Mouse (Mus musculus): ENCODE results near the gene Fam222b.

DNA sequence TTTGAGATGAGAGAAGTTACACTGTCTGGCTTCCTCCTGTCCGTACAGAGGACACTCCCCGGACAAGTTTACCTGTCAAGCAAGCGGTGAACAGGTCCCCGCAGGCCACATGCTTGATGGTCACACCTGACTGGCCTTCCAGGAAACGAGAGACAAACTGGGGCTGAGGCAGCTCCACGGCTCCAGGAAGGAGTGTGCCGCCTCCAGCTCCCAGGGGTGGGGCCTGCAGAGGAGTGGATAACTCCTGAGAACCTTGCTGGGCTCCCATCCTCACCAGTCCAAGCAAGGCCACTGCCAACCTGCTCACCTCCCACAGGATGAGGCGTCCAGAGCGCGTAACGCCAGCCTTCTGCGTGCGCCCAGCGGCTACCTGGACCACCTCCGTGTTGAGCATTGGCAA, 75.8 kb downstream of the Fam222b start:
- TF ChIP-seq CTCF (IDR thresholded peaks at IDR 0.05; ENCODE audit: borderline replicate concordance, extremely low read depth, insufficient read depth, insufficient read length), result no peak
- TF ChIP-seq POLR2A (IDR thresholded peaks at IDR 0.05; ENCODE audit: borderline replicate concordance, extremely low read depth, insufficient read depth, insufficient read length, poor library complexity, severe bottlenecking), result no peak
